20 mouse cellular contexts compared by ENCODE assay signal in the genomic region with DNA sequence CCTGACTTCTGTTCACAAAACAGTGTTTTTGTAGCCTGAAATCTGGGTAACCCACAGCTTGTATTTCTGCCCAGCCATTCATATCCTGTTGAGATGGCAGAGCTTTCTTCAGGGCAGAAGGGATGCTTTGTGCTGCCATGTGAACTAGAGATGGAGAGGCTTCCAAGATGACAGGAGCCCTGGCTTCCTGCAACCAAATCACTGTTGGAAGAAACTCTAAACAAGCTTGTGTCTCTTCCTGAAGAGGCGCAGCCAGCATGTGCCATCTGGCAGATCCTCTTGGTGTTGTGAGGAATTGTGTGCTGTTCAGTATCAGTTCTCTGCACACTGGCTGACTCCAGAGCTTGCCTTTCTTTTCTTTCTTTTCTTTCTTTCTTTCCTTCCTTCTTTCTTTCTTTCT. TPM values are rescaled to one million over a fixed set of nuclear protein-coding genes. Genes with fewer than 3 reads are reported as not detected.
"Had no signal": no experiment of that assay in that cellular context is flagged by ENCODE, and none has a peak within 500 bp of the region (broad histone marks: within the 10 kb centered on the region; RNA-seq: fewer than 3 reads in every experiment).

No protein-coding gene starts in this region.

RNA-seq across cellular contexts. Expression of a gene that starts 5.1 kb away (rescaled TPM):
- total RNA-seq: layer of hippocampus, adult 8-10 months; layer of hippocampus, postnatal 14 days; left cerebral cortex, adult 18-20 months; left cerebral cortex, postnatal 25 days; neutrophil, adult 5-6 weeks had no signal
- polyA plus RNA-seq: kidney, embryonic 14.5 days; kidney, postnatal 0 days; large intestine, adult 2 months; limb, embryonic 10.5 days; limb, embryonic 13.5 days; liver, embryonic 12.5 days; liver, embryonic 15.5 days; lung, embryonic 15.5 days; midbrain, embryonic 10.5 days; midbrain, embryonic 13.5 days; midbrain, embryonic 16.5 days; myocyte; neural tube, embryonic 13.5 days; stomach, embryonic 15.5 days; thymus, postnatal 0 days had no signal
